Mouse (Mus musculus): ENCODE measurements at regions not wholly inside any gene's neighbourhood (a gene's known extent, or its start where the extent isn't known, plus 50 kb on each side); places are given as distances from the start of the nearest gene placed in this dataset.
A peak's percentile ranks its signal among the peaks of the same experiment; 100 is the strongest.

GRCm38 (mm10) chr6:35458250-35458649, 81.4 kb downstream of the Mtpn start:
- no peak for DNase-seq (ENCODE audit: low spot score)

GRCm38 (mm10) chr6:35445007-35445406, 94.7 kb downstream of the Mtpn start:
- no peak for DNase-seq (ENCODE audit: low spot score)

GRCm38 (mm10) chr6:35426301-35426700, 100.4 kb upstream of the Fam180a start:
- DNase-seq (ENCODE audit: low spot score), result no peak

GRCm38 (mm10) chr6:35424521-35424920, 98.6 kb upstream of the Fam180a start:
- no peak for DNase-seq (ENCODE audit: low spot score)

- no peak for DNase-seq (ENCODE audit: low spot score)
Measured at GRCm38 (mm10) chr6:35420924-35421323, 95.0 kb upstream of the Fam180a start.

- no peak for DNase-seq (ENCODE audit: low spot score)
Measured at GRCm38 (mm10) chr6:35405044-35405443, 79.1 kb upstream of the Fam180a start.

GRCm38 (mm10) chr6:35403341-35403910, 77.5 kb upstream of the Fam180a start:
- no peak for DNase-seq (ENCODE audit: low spot score)

GRCm38 (mm10) chr6:35395726-35396125, 69.8 kb upstream of the Fam180a start:
- DNase-seq (ENCODE audit: low spot score), result no peak

GRCm38 (mm10) chr6:35388827-35389226, 62.9 kb upstream of the Fam180a start:
- no peak for DNase-seq (ENCODE audit: low spot score)

- DNase-seq (ENCODE audit: low spot score), result no peak
Measured at GRCm38 (mm10) chr6:35381536-35381935, 55.6 kb upstream of the Fam180a start.

- DNase-seq (ENCODE audit: low spot score), result peak; percentile 88
Measured at GRCm38 (mm10) chr6:35380721-35381466, 55.0 kb upstream of the Fam180a start.

- peak; percentile 87 for DNase-seq (ENCODE audit: low spot score)
Measured at GRCm38 (mm10) chr6:35379890-35380289, 53.9 kb upstream of the Fam180a start.

GRCm38 (mm10) chr6:35378851-35379250, 52.9 kb upstream of the Fam180a start:
- DNase-seq (ENCODE audit: low spot score), result no peak

- no peak for DNase-seq (ENCODE audit: low spot score)
Measured at GRCm38 (mm10) chr6:35377535-35377934, 51.6 kb upstream of the Fam180a start.

- no peak for DNase-seq (ENCODE audit: low spot score)
Measured at GRCm38 (mm10) chr6:35376526-35376925, 50.6 kb upstream of the Fam180a start.

Data from embryo, embryonic 10.5 days (tissue).